Mouse (Mus musculus): ENCODE measurements around the gene A030003K21Rik.

GRCm38 (mm10) chr1:82893269-82893668 is 49.9 kb downstream of the A030003K21Rik start:
- TF ChIP-seq CTCF (IDR thresholded peaks at IDR 0.05; ENCODE audit: low read depth, low read length) (no peak), GATA2 (IDR thresholded peaks at IDR 0.05; ENCODE audit: borderline replicate concordance, low read depth, low read length) (no peak)

Measured in G1E (cell line).